Mouse (Mus musculus): ENCODE results near the gene Cenpu.

Gene Cenpu

GRCm38 (mm10) chr8:46598753-46599152 lies 46.9 kb downstream of the Cenpu start:
- no peak for DNase-seq (ENCODE audit: low spot score in 2 of 2)

- DNase-seq (ENCODE audit: low spot score in 2 of 2): no peak
Observed at GRCm38 (mm10) chr8:46599314-46599904, 47.6 kb downstream of the Cenpu start.

- DNase-seq (ENCODE audit: low spot score in 2 of 2): no peak
Observed at GRCm38 (mm10) chr8:46600959-46601707, 49.3 kb downstream of the Cenpu start.

GRCm38 (mm10) chr8:46603587-46603986 lies 51.8 kb downstream of the Cenpu start:
- DNase-seq (ENCODE audit: low spot score in 2 of 2): no peak

- no peak for DNase-seq (ENCODE audit: low spot score in 2 of 2)
Observed at GRCm38 (mm10) chr8:46606930-46607329, 55.1 kb downstream of the Cenpu start.

- no peak for DNase-seq (ENCODE audit: low spot score in 2 of 2)
Observed at GRCm38 (mm10) chr8:46611557-46611956, 59.7 kb downstream of the Cenpu start.

- no peak for DNase-seq (ENCODE audit: low spot score in 2 of 2)
Observed at GRCm38 (mm10) chr8:46612913-46613312, 61.1 kb downstream of the Cenpu start.

GRCm38 (mm10) chr8:46613377-46613776 lies 61.5 kb downstream of the Cenpu start:
- no peak for DNase-seq (ENCODE audit: low spot score in 2 of 2)

GRCm38 (mm10) chr8:46615936-46616335 lies 64.1 kb downstream of the Cenpu start:
- peak in 1 of 2 experiments; percentile 23 for DNase-seq (ENCODE audit: low spot score in 2 of 2)

GRCm38 (mm10) chr8:46616879-46617689 lies 65.3 kb downstream of the Cenpu start, which contains the start of the genes Primpol and Casp3:
Gene Primpol (minus strand): TSS chr8:46617212.
Gene Casp3 (plus strand): TSS chr8:46617291.
- peak; percentile 99 for DNase-seq (ENCODE audit: low spot score in 2 of 2)

- DNase-seq (ENCODE audit: low spot score in 2 of 2): peak; percentile 37 to 40
Observed at GRCm38 (mm10) chr8:46617690-46618620, 66.1 kb downstream of the Cenpu start.

- DNase-seq (ENCODE audit: low spot score in 2 of 2): no peak
Observed at GRCm38 (mm10) chr8:46618639-46619320, 67.0 kb downstream of the Cenpu start.

- DNase-seq (ENCODE audit: low spot score in 2 of 2): no peak
Observed at GRCm38 (mm10) chr8:46622446-46623270, 70.8 kb downstream of the Cenpu start.

- DNase-seq (ENCODE audit: low spot score in 2 of 2): no peak
Observed at GRCm38 (mm10) chr8:46625166-46625565, 73.3 kb downstream of the Cenpu start.

- no peak for DNase-seq (ENCODE audit: low spot score in 2 of 2)
Observed at GRCm38 (mm10) chr8:46626642-46627041, 74.8 kb downstream of the Cenpu start.

GRCm38 (mm10) chr8:46627881-46628280 lies 76.1 kb downstream of the Cenpu start:
- DNase-seq (ENCODE audit: low spot score in 2 of 2): no peak

- DNase-seq (ENCODE audit: low spot score in 2 of 2): no peak
Observed at GRCm38 (mm10) chr8:46628645-46629044, 76.8 kb downstream of the Cenpu start.

All from spleen, postnatal 10 days (tissue).